Mouse (Mus musculus) adrenal gland, adult 2 months (tissue): ENCODE data around the gene Lmx1b. TPM values are rescaled to one million over a fixed set of nuclear protein-coding genes. Genes with fewer than 3 reads are reported as not detected.

Experiments used
- DNase-seq: peaks from one replicate; pipeline ENCODE4 v3.0.0; 2021
- long read RNA-seq: library from polyadenylated mRNA; stranded (forward); transcript quantifications from one replicate; pipeline ENCODE4 v2.0.0, GENCODE M21; 2021
- polyA plus RNA-seq: library from polyadenylated mRNA; depleted of rRNA; stranded (reverse); fragments of >200 nt; gene quantifications from 2 replicates; pipeline ENCODE4 v1.2.3, GENCODE M21; 2012; rRNA removed
- total RNA-seq, 2 experiments: library from RNA; stranded (reverse); gene quantifications; 2 replicates each; pipeline ENCODE4 v1.2.3; 2021

Lmx1b gene
- total RNA-seq, result not detected
- 0.02 TPM in 1 of 2 replicates, not detected in the other for polyA plus RNA-seq
- long read RNA-seq, result 0 reads

DNA sequence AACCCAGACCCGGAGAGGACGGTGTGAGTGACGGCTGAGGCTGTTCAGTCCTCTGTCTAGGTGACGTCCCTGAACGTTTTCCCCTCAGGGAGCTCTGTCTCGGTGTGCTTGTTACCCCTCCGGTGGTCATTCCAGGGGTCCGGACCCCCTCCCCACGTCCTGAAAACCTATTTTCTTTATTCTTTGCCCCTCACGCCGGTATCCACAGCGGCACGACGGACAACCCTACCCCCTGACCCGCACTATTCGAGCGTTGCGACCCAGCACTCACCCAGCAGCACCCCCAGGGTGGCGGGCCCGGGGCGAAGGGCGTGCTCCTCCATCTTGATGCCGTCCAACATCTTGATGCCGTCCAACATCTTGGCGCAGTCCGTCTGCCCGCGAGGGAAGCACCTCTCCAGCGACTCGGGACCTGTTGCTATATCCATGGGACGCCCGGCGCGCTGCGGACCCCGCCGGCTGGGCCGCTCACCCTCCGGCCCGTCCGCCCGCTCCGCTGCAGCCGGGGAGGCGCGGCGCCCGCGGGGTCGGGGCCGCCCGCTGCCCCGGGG lies at the start of gene Lmx1b:
Lmx1b (minus strand) TSS at position 341 of the 551 bp plus-strand sequence.
- no peak for DNase-seq

DNA sequence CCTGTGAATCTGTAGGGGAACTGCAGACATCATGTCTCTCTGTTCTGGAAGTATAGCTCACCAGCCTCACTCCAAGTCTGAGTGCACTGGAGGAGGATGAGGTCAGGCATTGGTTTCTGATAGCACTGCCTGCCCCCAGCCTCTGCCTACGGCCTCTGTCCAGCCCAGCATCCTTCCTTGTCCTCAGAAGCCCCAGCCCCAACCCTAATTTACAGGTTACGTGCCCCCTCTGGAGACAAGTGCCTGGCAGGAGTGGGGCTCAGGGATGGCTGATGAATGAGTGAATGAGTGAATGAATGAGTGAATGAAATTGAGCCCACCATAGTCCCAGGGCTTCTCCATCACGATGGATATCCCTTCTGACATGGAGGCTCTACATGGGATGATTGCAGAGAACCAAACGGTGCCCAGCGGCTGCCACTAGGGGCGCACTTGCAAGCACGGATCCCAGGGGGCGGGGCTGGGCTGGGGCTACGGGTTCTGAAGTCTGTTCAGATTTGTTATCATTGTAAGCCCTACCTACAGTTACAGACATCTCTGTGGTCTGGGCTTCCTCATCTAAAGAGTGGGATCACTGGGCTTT lies 49.7 kb upstream of the Lmx1b start:
- DNase-seq, result peak; percentile 36

DNA sequence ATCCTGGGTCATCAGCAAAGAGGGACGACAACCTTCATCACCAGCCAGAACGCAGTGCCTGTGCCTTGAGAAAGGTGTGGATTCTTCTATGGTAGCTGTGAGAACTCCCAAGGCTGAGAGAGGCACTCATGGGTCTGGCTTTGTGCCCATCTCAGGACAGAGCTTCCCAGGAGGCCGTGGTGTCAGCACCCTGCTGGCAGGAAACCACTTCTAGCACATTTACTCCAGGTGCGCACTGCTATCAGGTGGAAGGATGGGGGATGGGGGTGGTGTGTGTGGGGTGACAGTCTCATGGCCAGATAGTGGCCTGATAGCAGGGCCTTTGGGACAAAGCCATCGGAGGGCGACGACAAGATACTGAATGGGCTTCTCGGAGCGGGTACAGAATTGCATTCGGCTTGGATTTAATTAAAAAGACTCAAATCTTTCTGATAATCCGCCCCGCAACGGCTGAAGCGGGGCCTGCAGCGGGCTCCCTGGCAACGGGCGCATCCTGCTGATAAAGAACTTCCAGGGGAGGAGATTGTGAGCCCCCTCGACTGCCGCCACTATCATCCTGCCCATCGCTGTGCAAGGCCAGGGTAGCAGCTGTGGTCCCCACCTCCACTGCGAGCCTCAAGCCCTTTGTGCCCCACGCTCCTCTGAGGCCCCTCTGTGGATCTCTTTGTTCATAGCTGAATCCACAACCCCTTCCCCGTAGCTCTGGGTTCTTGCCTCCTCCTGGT lies 49.0 kb upstream of the Lmx1b start:
- DNase-seq, result no peak

DNA sequence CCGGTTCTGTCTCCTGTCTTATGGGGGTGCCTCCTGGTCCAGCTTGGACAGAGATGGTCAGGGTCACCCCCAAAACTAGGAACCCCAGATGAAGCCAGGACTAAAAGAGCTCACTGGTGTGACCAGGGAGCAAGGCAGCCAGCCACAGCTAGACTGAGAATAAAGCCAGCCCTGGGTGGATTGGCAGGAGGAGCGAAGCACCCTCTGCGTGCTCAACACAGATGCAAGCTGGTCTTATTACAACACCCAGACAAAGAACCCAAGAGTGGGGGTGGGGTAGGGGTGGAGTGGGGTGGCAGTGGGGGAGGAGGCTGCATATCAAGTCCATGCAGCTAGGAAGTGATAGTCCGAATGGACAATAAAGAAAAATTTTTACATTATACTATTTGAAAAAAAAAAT lies 43.3 kb upstream of the Lmx1b start:
- no peak for DNase-seq

DNA sequence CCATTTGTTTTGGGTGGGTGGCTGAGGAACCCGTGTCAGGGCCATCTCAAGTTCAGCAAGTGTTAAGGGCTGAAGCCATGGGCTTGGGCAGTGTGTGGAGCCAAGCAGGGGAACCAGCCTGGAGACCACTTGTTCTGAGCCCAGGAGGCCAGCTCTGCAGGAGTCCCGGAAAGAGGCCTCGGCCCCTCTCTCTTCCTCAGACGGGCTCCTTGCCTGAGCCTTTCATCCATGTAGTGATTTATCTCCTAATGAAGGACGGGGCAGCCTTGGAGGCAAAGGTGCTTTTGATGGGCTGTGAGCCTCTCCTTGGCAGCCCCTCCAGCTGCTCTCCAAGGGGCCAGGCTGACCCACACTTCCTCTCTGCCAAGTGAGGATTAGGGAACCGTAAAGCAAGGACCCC lies 42.8 kb upstream of the Lmx1b start:
- DNase-seq, result peak; percentile 51

DNA sequence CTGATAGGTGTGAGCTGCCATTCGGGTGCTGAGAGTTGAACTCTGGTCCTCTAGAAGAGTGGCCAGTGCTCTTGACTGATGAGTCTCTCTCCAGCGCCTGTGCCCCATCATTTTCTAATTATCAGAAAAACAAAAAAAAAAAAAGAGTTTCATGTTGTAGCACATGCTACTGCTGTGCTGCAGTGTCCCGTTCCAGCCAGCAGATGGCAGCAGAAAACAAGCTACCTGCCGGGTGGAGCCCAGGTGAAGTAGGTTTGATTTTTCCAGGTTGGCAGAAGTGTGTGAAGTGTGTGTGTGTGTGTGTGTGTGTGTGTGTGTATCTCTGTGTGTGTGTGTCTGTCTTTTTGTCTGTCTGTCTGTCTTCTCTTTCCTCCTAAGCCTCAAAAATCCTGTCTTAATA lies 41.9 kb upstream of the Lmx1b start:
- DNase-seq, result peak; percentile 65

DNA sequence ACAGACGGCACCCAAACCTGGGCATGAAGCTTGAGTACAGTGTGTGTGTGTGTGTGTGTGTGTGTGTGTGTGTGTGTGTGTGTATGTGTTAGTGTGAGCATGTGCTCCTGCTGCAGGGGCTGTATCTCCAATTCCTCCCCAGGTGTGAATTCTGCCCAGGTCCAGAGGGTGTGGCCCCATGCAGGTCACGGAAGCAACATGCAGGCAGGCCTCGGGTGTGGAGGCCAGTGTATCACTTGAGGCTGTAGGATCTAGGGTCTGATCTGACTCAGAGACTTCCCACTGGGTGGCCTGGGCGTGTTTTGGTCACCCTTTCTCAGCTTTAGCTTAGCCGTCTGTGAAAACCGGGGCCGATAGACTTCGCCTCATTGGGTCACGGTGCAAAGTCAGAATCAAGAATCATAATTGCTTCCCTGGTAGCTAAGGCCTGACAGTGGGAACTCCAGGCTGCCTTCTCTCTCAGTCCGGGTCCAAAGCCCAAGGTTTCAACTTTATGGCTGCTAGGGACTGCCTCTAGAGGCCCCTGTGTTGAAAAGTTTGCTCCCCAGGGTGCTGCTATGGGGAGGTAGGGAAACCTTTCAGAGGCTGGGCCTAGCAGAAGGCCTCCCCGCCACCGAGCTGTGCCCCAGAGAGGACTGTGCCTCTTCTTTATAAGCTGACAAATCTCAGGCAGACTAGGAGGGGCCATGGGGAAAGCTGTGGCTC lies 38.8 kb upstream of the Lmx1b start:
- no peak for DNase-seq

DNA sequence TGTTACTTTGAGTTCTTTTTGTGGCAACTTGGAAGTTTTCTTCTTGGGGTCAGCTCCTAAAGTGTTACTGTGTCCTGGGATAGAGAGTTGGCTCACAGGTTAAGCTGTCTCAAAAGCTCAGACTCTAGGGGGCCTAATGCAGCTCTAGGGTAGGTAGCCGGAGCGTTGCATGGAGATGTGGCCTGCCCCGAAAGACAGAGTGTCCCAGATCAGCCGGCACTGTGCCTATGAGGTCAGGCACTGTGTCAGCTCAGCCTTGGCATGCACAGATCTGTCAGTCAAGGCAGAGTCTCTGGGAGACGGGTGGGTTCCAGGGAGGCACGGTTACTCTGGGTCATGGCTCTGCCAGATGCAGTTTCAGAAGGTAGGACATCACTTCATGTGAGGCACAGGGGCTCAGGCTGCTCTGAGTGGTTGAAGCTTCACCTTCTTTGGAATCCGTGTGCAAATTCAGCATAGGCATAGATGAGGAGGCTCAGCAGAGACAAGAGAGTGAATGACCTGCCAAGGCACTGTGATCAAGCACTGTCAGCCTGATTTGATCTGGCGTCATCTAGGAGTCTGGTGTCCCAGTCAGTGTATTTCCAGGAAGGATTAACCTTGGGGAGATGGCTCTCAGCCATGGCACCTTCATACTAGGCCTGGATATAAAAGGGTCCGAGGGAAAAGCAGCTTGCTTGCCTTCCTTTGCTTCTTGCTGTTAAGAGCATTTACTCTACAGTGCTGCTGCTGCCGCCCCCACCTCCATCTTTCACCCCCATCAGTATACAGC lies 32.6 kb upstream of the Lmx1b start:
- peak; percentile 64 for DNase-seq

DNA sequence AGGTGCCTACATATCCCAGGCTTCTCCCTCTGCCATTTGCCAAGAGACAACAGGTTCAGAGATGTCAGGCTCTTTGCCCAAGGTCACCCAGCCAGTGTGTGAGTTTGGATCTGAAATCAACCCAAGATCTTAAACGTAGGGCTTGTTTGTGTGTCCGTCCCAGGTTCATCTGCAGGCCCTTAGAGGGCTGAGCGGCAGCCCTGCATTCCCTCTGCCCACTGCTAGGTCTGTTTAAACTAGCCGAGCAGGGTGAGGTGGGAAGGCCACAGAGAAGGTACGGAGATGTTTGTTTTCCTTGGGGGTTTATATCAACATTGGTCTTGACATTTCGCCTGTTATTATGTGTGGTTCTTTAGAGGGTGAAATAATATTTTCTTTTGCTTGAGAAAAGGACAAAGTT lies 28.4 kb upstream of the Lmx1b start:
- DNase-seq, result no peak

DNA sequence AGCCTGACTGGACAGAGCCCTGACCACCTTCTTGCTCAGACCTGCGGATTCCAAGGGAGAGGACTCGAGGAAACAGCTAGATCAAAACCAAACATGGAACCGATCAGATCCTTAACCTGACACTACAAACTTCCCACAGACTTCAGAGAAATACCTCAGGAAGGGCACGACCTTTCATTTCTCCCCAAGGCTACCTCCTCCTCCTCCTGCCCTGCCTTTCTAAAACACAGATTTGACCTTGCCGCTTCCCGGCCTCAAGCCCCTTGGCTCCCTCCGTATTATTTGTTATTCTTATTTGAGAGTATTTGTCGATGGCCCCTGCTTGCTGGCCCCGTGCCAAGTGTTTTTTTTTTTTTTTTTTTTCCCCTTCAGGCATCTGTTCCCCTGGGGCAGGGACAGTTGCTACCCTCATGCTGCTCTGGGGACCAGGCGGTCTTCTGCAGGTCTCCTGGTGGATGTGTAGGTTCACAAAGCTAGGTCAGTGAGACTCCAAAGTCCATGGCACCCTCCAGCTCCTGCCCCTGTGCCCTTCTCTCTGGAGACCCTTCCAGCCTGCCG lies 26.2 kb upstream of the Lmx1b start:
- DNase-seq, result no peak

DNA sequence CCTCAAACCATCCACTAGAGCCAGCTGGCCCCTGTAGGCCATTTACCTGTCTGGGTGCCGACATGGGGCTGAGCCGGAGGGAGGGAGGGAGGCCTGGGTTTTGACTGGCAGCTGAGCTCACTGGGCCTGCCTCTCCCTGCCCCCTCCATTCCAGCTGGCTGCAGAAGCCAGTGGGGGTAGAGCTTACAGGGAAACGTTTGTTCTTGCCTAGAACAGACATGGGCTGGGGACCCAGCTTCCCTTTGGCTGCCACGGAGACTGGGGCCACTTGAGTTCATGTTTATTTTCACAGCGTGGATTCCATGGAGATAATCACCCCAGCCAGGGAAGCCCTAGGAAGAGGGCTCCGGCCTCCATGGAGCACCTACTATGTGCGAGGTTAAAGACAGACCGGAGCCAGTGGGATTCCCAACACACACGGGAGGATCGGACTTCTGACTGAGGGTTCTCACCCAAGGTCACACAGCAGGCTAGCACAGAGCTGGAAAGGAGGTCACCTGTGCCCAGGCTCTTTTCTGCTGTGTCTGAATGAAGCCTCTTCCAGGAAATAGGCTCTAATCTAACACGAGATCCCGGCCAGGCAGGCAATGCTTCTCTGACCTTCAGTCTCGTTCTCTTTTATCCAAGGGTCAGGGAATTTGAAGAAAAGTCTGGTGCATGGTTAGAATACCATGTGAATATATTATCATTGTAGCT lies 25.2 kb upstream of the Lmx1b start:
- DNase-seq, result no peak

DNA sequence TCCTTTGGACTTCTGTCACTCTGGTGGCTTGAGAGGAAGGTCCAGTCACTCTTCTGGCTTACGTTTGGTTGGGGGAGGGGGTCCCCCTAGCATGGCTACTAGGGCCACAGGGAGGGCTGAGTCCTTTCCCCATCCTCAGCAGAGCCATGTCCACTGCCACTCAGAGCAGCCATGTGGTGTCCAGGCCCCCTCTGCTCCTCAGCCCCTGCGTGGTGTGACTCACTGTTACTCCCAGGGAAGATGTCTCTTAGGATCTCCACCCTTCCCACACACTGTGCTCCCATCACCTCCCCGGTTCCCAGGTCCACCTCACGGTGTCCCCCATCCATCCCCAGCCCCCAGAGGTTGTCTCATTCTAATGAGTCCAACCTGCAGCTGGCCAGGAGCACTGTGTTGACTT lies 24.4 kb upstream of the Lmx1b start:
- no peak for DNase-seq

DNA sequence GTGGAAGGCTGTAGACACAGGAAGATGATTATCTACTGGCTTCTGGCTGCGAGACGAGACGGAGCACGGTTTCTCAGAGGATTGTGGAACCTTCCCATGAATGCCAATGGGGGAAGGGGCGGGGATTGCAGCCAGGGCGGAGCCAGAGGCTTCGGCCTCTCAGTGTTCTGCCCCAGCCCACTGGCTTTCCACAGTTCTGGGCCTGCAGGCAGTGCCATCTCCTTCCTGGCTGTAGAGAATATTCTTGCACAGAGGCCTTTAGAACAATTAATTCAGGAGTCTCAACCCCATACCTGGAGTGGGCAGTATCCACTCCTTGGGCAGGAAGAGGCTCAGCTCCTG lies 18.9 kb upstream of the Lmx1b start:
- DNase-seq, result peak; percentile 66

DNA sequence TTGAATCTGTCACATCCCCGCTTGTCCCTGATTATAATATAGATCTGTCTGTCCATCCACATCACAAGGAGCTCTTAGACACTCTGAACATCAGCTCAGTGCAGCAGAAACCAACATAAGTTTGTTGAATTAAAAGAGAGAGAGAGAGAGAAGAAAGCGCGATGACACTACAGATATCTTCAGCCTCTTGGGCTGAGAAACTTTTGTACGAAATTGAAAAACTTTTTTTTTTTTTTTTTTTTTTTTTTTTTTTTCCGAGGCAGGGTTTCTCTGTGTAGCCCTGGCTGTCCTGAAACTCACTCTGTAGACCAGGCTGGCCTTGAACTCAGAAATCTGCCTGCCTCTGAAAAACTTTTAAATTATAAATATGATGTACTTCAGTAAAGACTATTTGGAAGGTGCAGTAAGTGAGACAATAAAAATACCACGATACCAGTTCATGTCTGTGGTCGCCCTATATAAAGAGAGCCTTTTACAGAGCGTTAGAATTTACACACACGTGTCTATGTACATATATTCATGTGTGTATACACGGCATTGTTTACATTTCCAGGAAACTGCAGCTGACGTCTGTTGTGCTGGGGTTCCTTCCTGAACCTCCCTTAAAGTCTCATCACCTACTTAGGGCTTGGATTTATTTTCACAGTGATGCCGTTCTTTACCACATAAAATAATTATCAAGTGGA lies 18.4 kb upstream of the Lmx1b start:
- DNase-seq, result no peak

DNA sequence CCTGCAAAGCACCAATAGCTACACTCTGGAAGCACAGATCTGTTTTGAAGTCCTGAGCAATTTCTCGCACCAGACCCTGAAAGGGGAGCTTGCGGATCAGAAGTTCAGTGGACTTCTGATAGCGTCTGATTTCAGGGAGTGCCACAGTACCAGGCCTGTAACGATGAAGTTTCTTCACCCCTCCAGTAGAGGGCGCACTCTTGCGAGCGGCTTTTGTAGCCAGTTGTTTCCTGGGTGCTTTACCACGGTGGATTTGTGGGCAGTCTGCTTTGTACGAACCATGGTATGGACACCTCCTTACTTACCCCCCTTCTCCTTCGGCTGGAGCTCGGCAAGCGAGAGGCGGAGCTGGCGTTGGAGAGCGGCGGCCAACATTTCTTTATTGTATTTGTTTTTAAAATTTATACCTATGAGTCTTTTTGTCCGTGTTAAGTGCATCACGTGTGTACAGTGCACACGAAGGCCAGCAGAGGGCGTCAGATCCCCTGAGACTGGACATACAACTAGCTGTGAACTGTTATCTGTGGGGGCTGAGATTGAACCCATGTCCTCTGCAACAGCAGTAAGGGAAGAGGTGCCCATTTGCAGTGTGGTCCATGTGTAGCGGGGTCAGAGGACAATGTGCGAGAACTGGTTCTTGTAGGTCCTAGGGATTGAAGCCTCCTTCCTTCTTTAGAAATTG lies 12.3 kb upstream of the Lmx1b start:
- DNase-seq, result no peak

DNA sequence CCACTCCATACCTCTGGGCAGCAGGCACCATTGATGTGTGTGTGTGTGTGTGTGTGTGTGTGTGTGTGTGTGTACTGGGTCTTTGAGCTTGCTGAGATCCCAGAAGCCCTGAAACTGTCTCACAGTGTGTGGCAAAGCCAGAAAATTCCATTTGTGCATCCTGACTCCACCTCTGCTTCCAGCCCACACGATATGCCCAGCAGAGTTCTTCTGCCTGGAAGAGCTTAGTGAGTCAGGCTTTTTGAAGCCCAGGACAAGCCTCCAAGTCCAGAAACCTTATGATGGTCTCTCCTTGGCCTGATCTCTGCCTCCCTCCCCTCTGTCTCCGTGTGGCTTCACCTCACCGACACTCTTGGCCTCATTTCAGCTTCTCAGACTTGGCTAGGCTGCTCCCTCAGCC lies 9.1 kb upstream of the Lmx1b start:
- DNase-seq, result no peak

DNA sequence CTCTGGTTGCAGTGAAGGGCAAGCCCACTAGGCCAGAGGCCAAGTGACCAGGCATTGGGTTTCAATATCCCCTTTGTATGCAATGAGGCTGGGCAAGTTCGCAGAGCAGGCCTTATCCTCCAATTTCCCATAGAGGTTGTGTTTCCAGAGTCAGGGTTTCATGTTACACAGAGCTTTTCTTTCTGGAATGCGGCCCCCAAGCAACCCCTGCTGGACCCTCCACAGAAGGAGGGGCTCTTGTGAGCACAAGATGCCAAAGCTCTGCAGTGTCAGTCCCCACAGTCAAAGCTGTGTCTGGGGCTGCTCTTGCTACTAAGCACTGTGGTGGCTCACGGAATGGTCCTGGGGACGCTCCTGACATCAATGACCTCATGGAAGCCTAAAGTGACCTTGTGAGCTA lies 8.6 kb upstream of the Lmx1b start:
- DNase-seq, result no peak

DNA sequence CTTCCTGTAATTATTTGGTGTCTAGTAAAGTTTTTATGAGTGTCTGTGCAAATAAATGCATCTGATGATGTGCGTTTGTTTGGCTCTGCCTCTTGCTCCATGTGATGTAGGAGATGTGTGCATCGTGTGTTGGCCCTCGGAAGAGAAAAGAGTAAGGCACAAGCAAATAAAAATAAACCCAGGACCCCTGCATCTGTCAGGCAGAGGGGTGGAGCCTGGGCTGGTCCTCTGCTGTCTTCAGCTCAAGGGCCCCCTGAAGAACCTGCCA lies 5.9 kb upstream of the Lmx1b start:
- no peak for DNase-seq

DNA sequence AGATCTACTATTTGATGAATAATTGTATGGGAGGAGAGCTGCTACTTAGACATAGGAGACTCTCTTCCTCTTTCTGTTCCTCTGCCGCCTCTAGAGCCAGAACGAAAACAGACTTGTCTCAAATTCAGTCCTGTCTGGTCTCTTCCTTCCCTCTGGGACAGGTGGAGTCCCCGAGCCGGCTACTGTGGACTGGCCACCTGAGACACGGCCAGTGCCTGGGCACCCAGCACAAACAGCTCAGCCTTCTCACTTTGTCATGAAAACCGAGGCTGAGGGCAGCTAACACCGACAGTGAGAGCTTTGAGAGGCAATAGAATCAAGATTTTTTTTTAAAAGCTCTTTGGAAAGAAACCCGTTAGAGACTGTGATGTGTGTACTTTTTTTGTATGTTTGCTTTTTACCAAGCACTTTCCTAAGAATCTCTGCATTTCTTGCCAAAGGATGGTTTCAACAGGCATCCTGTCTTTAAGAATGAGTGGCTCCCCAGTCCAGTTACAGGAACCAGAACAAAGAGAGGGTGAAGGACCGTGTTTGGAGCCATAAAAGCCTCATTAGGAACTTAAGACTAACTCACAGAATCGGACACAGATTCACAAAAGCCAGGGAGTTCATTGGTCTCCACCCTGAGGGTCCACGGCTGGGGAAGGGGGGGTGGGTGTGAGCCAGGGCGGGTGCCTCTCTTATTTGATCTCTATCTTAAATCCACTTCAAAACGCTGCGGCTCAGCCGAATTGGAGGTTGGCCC lies 5.4 kb upstream of the Lmx1b start:
- no peak for DNase-seq
